9 mouse cellular contexts compared by ENCODE assay signal in the genomic region with DNA sequence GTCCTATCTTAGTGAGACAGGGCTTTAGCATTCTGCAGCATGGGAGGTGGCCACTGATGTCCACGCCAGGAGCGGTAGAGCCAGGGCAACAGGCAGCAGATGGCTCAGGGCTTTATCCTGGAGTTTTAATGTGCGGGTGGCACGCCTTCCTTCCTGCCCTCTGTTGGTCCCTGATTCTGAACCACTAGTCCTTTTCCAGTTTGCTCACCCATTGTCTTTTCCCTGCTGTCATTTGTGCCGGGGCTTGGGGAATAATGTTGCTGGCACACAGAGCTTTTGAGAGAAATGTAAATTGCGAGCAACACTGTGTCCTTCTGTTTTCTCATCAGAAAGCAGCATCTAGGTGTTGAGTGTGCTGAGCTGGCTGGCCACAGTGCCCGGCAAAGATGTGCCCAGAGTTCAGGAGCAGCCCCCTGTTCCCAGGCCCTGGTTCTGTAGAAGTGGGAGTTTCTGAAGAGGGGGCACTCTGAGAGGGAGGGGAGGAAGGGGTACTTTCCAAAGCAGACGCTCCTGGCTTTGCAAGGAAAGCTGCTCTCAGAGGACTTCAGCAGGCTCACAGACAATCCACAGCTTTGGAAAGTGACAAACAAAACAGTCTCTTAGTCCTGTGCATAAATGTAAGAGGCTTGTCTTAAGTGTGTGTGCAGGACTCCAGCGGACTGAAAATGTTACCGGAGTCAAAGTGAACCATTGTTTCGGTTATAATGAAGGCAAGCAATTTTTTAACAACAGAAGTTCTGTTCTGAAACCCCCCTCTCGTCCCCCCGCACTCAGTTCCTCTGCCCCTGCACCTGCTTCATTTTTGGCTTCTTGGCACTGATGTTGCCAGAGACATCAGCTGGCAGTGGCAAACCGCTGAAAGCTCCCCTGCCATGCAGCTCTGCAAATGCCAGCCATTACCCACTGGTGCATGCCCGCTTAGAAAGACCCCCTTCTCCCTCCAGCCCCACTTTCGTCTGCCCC.
DNase-seq lines count a peak whose midpoint lies in the region; ATAC-seq and TF ChIP-seq lines count a peak whose summit lies in the region.
"Had no signal": no experiment of that assay in that cellular context is flagged by ENCODE, and none has a peak within 500 bp of the region (broad histone marks: within the 10 kb centered on the region; RNA-seq: fewer than 3 reads in every experiment).

No protein-coding gene starts in this region.

- peaks cover 12% of the 10 kb centered on the region for H3K4me1 ChIP-seq in heart, embryonic 11.5 days (ENCODE audit: control insufficient read depth, insufficient read depth, low read length)
- peaks cover 16% of the 10 kb centered on the region for H3K4me1 ChIP-seq in heart, postnatal 0 days (ENCODE audit: control insufficient read depth, insufficient read depth)
- H3K4me1 ChIP-seq in midbrain, embryonic 14.5 days (ENCODE audit: control insufficient read depth, insufficient read depth, low read length) = peaks cover 10% of the 10 kb centered on the region

- TF ChIP-seq CTCF in heart, postnatal 0 days (IDR thresholded peaks at IDR 0.05; ENCODE audit: low read depth) = no peak

- H3K27ac ChIP-seq in heart, embryonic 11.5 days (ENCODE audit: low read depth, low read length) = peak overlapping the region; percentile 35; the same call in 1 of the 2 replicates
- peak overlapping the region; percentile 59 for H3K27ac ChIP-seq in heart, postnatal 0 days (ENCODE audit: low read depth)
- peak overlapping the region; percentile 80 for H3K27ac ChIP-seq in midbrain, embryonic 14.5 days (replicated peaks; ENCODE audit: low read depth, low read length)
- H3K27ac ChIP-seq: limb, embryonic 13.5 days had no signal

- no peak for DNase-seq in heart, adult 9 months (ENCODE audit: low spot score in 2 of 2)
- DNase-seq in cerebellum, adult 9-10 months = peak; percentile 91
- DNase-seq in heart, postnatal 0 days (ENCODE audit: low spot score) = no peak
- peak; percentile 76 for DNase-seq in midbrain, embryonic 14.5 days
- DNase-seq in adrenal gland, postnatal 4 days (ENCODE audit: low spot score in 2 of 2) = no peak
- no peak for DNase-seq in adrenal gland, adult (ENCODE audit: inconsistent age in 2 of 2, low spot score in 1 of 2)
- no peak for DNase-seq in thymus, postnatal 0 days (ENCODE audit: low spot score)

- TF ChIP-seq EP300 in heart, postnatal 0 days (IDR thresholded peaks at IDR 0.05; ENCODE audit: low read depth) = no peak

- H3K27me3 ChIP-seq in heart, embryonic 11.5 days (ENCODE audit: control insufficient read depth, insufficient read depth, low read length) = no peaks in the 10 kb centered on the region
- no peaks in the 10 kb centered on the region for H3K27me3 ChIP-seq in heart, postnatal 0 days (ENCODE audit: control insufficient read depth, insufficient read depth, low read length)
- H3K27me3 ChIP-seq in midbrain, embryonic 14.5 days (ENCODE audit: control insufficient read depth, insufficient read depth, low read length) = no peaks in the 10 kb centered on the region
- H3K27me3 ChIP-seq: limb, embryonic 13.5 days had no signal

- ATAC-seq in heart, embryonic 11.5 days (replicated peaks; ENCODE audit: insufficient number of reproducible peaks, low FRiP score, low TSS enrichment) = no peak
- ATAC-seq in heart, postnatal 0 days (ENCODE audit: insufficient read depth, low read depth) = no peak
- peak; percentile 83 for ATAC-seq in midbrain, embryonic 14.5 days (ENCODE audit: low FRiP score, low TSS enrichment)

- 0 out of 2 replicates have a peak overlapping the region, but pooled peaks have one; percentile 17 for H3K9ac ChIP-seq in heart, embryonic 11.5 days (ENCODE audit: low read depth, low read length)
- no peak overlapping the region for H3K9ac ChIP-seq in heart, postnatal 0 days (replicated peaks; ENCODE audit: low read depth, low read length)
- no peak overlapping the region; the same call in 1 of the 2 replicates for H3K9ac ChIP-seq in midbrain, embryonic 14.5 days (replicated peaks; ENCODE audit: low read length)
- H3K9ac ChIP-seq: limb, embryonic 13.5 days had no signal

- no peaks in the 10 kb centered on the region for H3K9me3 ChIP-seq in heart, embryonic 11.5 days (replicated peaks; ENCODE audit: control insufficient read depth, low read length)
- H3K9me3 ChIP-seq in heart, postnatal 0 days (replicated peaks; ENCODE audit: control insufficient read depth, low read length) = 0 out of 2 replicates have a peak, but pooled peaks cover 8% of the 10 kb centered on the region
- no peaks in the 10 kb centered on the region for H3K9me3 ChIP-seq in midbrain, embryonic 14.5 days (ENCODE audit: control insufficient read depth, low read length)
- H3K9me3 ChIP-seq: limb, embryonic 13.5 days had no signal

- no peaks in the 10 kb centered on the region for H3K36me3 ChIP-seq in heart, embryonic 11.5 days (ENCODE audit: control insufficient read depth, insufficient read depth, low read length)
- no peaks in the 10 kb centered on the region for H3K36me3 ChIP-seq in heart, postnatal 0 days (replicated peaks; ENCODE audit: control insufficient read depth, insufficient read depth, low read length)
- H3K36me3 ChIP-seq in midbrain, embryonic 14.5 days (ENCODE audit: control insufficient read depth, insufficient read depth, low read length) = no peaks in the 10 kb centered on the region
- H3K36me3 ChIP-seq: limb, embryonic 13.5 days had no signal

- H3K4me2 ChIP-seq in heart, embryonic 11.5 days = no peak overlapping the region
- H3K4me2 ChIP-seq in heart, postnatal 0 days (ENCODE audit: low read depth, low read length) = no peak overlapping the region
- peak overlapping the region; percentile 7 for H3K4me2 ChIP-seq in midbrain, embryonic 14.5 days (ENCODE audit: low read length)
- H3K4me2 ChIP-seq: limb, embryonic 13.5 days had no signal

- H3K4me3 ChIP-seq in heart, embryonic 11.5 days (ENCODE audit: low read depth, low read length) = no peak overlapping the region
- no peak overlapping the region for H3K4me3 ChIP-seq in heart, postnatal 0 days (ENCODE audit: low read depth, low read length)
- no peak overlapping the region for H3K4me3 ChIP-seq in midbrain, embryonic 14.5 days (replicated peaks; ENCODE audit: low read depth, low read length)
- H3K4me3 ChIP-seq: limb, embryonic 13.5 days had no signal

- 62% methylated on average over 16 of the region's 16 CpGs for WGBS in heart, embryonic 11.5 days (ENCODE audit: insufficient replicate concordance)
- 53% methylated on average over 16 of the region's 16 CpGs for WGBS in heart, postnatal 0 days
- 19% methylated on average over 16 of the region's 16 CpGs for WGBS in midbrain, embryonic 14.5 days

Comparison
In these comparisons a context has a peak if more than half of its experiments do, and no peak if none do; other contexts are left out.
1. DNase-seq: peak in cerebellum, adult 9-10 months (single experiment) and midbrain, embryonic 14.5 days (single experiment); none in heart, adult 9 months (0 of 2), heart, postnatal 0 days (single experiment), adrenal gland, postnatal 4 days (0 of 2), adrenal gland, adult (0 of 2) and thymus, postnatal 0 days (single experiment).
2. Peak in every context shown above with its lines, with median percentiles within 50 percentile points of each other: H3K27ac ChIP-seq.